Mouse (Mus musculus) heart, embryonic 16.5 days (tissue): ENCODE data around the gene Oas1f. TPM values are rescaled to one million over a fixed set of nuclear protein-coding genes. Genes with fewer than 3 reads are reported as not detected.

Source experiments
- ATAC-seq: fragments of 200-750 bp; cut with Nextera tagmentation; replicated peaks from 2 replicates; pipeline ENCODE4 v1.8.0; 2017; ENCODE audit warnings: moderate number of reproducible peaks; ENCODE audit not compliant: insufficient read depth, low FRiP score; ENCODE audit errors: extremely low read depth
- H3K27ac ChIP-seq: fragments of 300-500 bp; sonication (generic); 2 replicates; pipeline ENCODE4 v1.5.1; 2014; ENCODE audit warnings: mild to moderate bottlenecking, low read length, control low read depth, moderate library complexity
- H3K27me3 ChIP-seq: fragments of 300-500 bp; sonication (generic); 2 replicates; pipeline ENCODE4 v1.6.1; 2014; ENCODE audit warnings: low read length, mixed read lengths; ENCODE audit not compliant: control insufficient read depth, insufficient read depth
- H3K36me3 ChIP-seq: fragments of 300-500 bp; sonication (generic); 2 replicates; pipeline ENCODE4 v1.6.1; 2014; ENCODE audit not compliant: control insufficient read depth, insufficient read depth
- H3K4me1 ChIP-seq: fragments of 300-500 bp; sonication (generic); 2 replicates; pipeline ENCODE4 v1.6.1; 2014; ENCODE audit warnings: low read length, mixed read lengths; ENCODE audit not compliant: control insufficient read depth, insufficient read depth
- H3K4me2 ChIP-seq: fragments of 300-500 bp; sonication (generic); 2 replicates; pipeline ENCODE4 v1.6.1; 2014; ENCODE audit warnings: low read depth, mild to moderate bottlenecking, control low read depth, low read length
- H3K4me3 ChIP-seq: fragments of 300-500 bp; sonication (generic); 2 replicates; pipeline ENCODE4 v1.5.1; 2014; ENCODE audit warnings: mild to moderate bottlenecking, control low read depth, low read length
- H3K9ac ChIP-seq: fragments of 300-500 bp; sonication (generic); 2 replicates; pipeline ENCODE4 v1.6.1; 2014; ENCODE audit warnings: low read length, control low read depth
- H3K9me3 ChIP-seq: fragments of 300-500 bp; sonication (generic); replicated peaks from 2 replicates; pipeline ENCODE4 v1.6.1; 2016; ENCODE audit warnings: low read length; ENCODE audit not compliant: control insufficient read depth
- WGBS: fragments of 180-500 bp; shearing (Covaris S2); extraction: QIAGEN DNeasy Blood & Tissue Kit; methylation state at CpG from one replicate; pipeline ENCODE4 v1.1.7; 2014; 5-methylcytosine and 5-hydroxymethylcytosine counted together
- polyA plus RNA-seq: library from polyadenylated mRNA; unstranded; fragments of >200 nt; fragmentation: Nextera tagmentation; extraction: Ambion mirVana; gene quantifications from 2 replicates; pipeline ENCODE4 v1.2.1, GENCODE M21; 2015

Oas1f gene
- polyA plus RNA-seq, 1 experiment from 2014 or later, result 0.12 TPM

DNA sequence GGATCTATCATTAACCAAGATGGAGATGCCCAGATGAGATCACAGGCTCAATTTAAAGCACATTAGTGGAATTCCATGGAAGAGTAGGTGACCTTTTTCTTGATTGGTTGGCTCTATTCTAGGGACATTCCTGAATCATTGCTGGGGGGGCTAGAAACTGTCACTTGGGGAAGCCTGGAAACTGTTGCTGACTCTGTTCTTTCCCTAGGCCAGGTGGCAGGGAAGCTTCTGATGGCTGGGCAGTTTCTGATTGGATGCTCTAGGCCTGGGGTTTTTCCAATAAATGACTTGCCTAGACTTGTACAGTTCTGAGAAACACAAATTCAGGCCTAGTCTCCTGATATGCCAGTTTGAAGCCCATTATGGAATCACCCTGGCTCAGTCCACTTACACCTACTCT is 28.2 kb upstream of the Oas1f start:
- no peak for ATAC-seq
- Histone ChIP-seq H3K27ac (no peak overlapping the region), H3K36me3 (no peaks in the 10 kb centered on the region; the same call in none of the 2 replicates), H3K27me3 (no peaks in the 10 kb centered on the region), H3K4me1 (no peaks in the 10 kb centered on the region), H3K4me2 (no peak overlapping the region), H3K9ac (no peak overlapping the region), H3K9me3 (peaks cover 15% of the 10 kb centered on the region), H3K4me3 (no peak overlapping the region)

DNA sequence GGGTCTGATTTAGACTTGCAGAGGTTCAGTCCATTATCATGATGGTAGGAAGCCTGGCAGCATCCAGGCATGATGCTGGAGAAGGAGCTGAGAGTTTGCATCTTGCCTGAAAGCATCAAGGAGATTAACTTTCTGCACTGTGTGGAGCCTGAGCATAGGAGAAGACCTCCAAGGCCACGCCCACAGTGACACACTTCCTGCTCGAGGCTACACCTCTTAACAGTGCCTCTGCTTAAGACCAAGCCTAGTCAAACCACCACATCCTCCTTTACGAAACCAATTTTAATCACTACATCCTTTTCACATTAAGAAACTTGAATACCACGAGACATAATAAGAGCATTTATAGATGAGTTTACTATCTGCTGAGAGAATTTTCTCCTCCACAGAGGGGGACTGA is 16.1 kb upstream of the Oas1f start:
- H3K4me3 ChIP-seq, result no peak overlapping the region
- H3K27ac ChIP-seq, result no peak overlapping the region
- H3K4me1 ChIP-seq, result no peaks in the 10 kb centered on the region
- H3K4me2 ChIP-seq, result no peak overlapping the region
- no peaks in the 10 kb centered on the region for H3K36me3 ChIP-seq
- H3K27me3 ChIP-seq, result peaks cover 7% of the 10 kb centered on the region
- WGBS, result 71% methylated on average over 4 of the region's 4 CpGs
- no peaks in the 10 kb centered on the region for H3K9me3 ChIP-seq
- no peak for ATAC-seq
- H3K9ac ChIP-seq, result no peak overlapping the region

- Histone ChIP-seq H3K4me2 (no peak overlapping the region), H3K9me3 (no peaks in the 10 kb centered on the region), H3K27me3 (peaks cover 7% of the 10 kb centered on the region), H3K4me1 (no peaks in the 10 kb centered on the region), H3K9ac (no peak overlapping the region), H3K27ac (no peak overlapping the region), H3K4me3 (no peak overlapping the region), H3K36me3 (no peaks in the 10 kb centered on the region)
- no peak for ATAC-seq
- WGBS, result 15% methylated on average over 17 of the region's 17 CpGs
Observed at GRCm38 (mm10) chr5:120833335-120834280, 13.6 kb upstream of the Oas1f start.

DNA sequence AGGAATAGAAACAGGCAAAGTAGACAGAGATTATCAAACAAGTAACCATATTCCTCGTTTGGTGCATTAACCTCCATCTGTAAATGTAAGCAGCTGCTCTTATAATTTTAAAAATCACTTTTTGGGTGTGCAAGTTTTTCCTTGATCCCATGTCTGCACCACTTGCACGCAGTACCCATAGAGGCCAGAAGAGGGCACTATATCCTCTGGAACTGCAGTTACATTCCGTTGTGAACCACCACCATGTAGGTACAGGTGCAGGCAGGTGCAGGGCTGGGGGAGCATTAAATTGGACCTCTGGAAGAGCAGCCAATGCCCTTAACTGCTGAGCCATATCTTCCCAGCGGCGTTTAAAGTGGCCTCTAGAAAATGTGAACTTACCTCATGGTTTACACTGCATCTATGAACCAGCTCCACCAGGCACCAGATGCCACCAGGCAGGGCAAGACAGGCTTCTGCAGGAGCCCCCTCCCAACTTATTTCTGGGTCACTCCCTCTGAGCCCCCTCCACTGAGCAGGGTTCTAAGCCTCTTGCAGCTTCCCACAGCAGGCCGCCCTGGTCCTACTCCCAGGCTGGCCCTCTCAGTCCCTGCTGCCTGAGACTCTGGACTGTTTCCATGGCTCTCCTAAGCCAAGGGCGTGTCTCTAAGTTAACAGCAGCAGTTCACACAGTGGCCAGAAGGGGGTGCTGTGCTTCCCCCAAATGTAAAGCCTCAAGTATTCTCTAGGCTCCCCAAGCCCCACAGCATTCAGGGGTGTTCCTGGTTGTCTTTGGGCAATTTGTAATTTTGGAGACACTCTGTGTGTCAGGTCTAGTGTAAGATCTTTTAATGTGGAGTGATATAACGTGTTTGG is 10.2 kb upstream of the Oas1f start:
- Histone ChIP-seq H3K4me2 (no peak overlapping the region), H3K4me3 (no peak overlapping the region), H3K27me3 (peaks cover 7% of the 10 kb centered on the region), H3K9ac (no peak overlapping the region), H3K9me3 (no peaks in the 10 kb centered on the region), H3K27ac (no peak overlapping the region), H3K36me3 (no peaks in the 10 kb centered on the region), H3K4me1 (no peaks in the 10 kb centered on the region)
- WGBS, result 5% methylated on average over 8 of the region's 8 CpGs
- ATAC-seq, result no peak

DNA sequence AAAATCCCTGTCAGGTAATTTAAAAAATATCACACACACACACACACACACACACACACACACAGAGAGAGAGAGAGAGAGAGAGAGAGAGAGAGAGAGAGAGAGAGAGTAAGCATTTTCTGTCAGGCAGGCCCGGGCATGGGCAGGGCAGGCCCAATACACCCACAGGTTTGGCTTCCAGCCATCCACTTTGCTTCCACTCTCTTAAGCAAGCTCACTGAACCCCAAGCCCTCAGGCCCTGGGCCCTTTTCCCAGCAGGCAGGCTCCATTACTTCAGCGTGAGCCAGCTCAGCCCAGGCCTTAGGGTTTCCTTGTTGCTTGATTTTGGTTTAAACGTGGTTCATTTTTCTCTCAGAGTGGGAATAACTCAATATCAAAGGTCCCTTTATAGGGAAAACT is 2.5 kb upstream of the Oas1f start:
- Histone ChIP-seq H3K4me2 (no peak overlapping the region), H3K9me3 (no peaks in the 10 kb centered on the region), H3K27ac (no peak overlapping the region), H3K9ac (no peak overlapping the region), H3K27me3 (peaks cover 3% of the 10 kb centered on the region), H3K36me3 (no peaks in the 10 kb centered on the region), H3K4me3 (no peak overlapping the region), H3K4me1 (no peaks in the 10 kb centered on the region)
- 0 out of 2 replicates have a peak, but pooled peaks have one; percentile 45 for ATAC-seq
- 55% methylated on average over 3 of the region's 3 CpGs for WGBS

- H3K4me1 ChIP-seq, result no peaks in the 10 kb centered on the region
- no peak for ATAC-seq
- H3K27ac ChIP-seq, result no peak overlapping the region
- H3K27me3 ChIP-seq, result no peaks in the 10 kb centered on the region
- no peak overlapping the region for H3K4me2 ChIP-seq
- H3K4me3 ChIP-seq, result no peak overlapping the region
- peaks cover 6% of the 10 kb centered on the region for H3K9me3 ChIP-seq
- 52% methylated on average over 3 of the region's 3 CpGs for WGBS
- no peaks in the 10 kb centered on the region for H3K36me3 ChIP-seq
- H3K9ac ChIP-seq, result no peak overlapping the region
Observed at GRCm38 (mm10) chr5:120849601-120850136, 2.5 kb downstream of the Oas1f start.

GRCm38 (mm10) chr5:120859241-120859640 is 12.1 kb downstream of the Oas1f start:
- Histone ChIP-seq H3K4me2 (no peak overlapping the region), H3K4me3 (no peak overlapping the region), H3K27me3 (no peaks in the 10 kb centered on the region), H3K27ac (no peak overlapping the region), H3K9ac (no peak overlapping the region), H3K9me3 (peaks cover 5% of the 10 kb centered on the region), H3K36me3 (no peaks in the 10 kb centered on the region), H3K4me1 (no peaks in the 10 kb centered on the region)
- 73% methylated on average over 2 of the region's 2 CpGs for WGBS
- ATAC-seq, result no peak

GRCm38 (mm10) chr5:120861121-120861520 is 14.0 kb downstream of the Oas1f start, which contains the start of gene Oas1h:
Gene Oas1h (plus strand): TSS chr5:120861421.
- H3K4me3 ChIP-seq, result no peak within 1 kb of the TSS
- no peak for ATAC-seq
- H3K4me2 ChIP-seq, result no peak within 1 kb of the TSS

More at GRCm38 (mm10) chr5:120861121-120861520, 14.0 kb downstream of the Oas1f start, which contains the start of gene Oas1h:
- Histone ChIP-seq H3K27me3 (no peaks in the 10 kb centered on the region), H3K9ac (no peak within 1 kb of the TSS), H3K27ac (no peak within 1 kb of the TSS), H3K4me1 (no peaks in the 10 kb centered on the region), H3K9me3 (no peaks in the 10 kb centered on the region), H3K36me3 (no peaks in the 10 kb centered on the region)
- 45% methylated on average over 4 of the region's 4 CpGs for WGBS
